Mouse (Mus musculus) hindbrain, postnatal 0 days (tissue): ENCODE data around the gene Tmem106c. TPM values are rescaled to one million over a fixed set of nuclear protein-coding genes. Genes with fewer than 3 reads are reported as not detected.

ENCODE experiments used
- ATAC-seq: fragments of 200-750 bp; cut with Nextera tagmentation; 2 replicates; pipeline ENCODE4 v1.8.0; 2017; ENCODE audit warnings: mild to moderate bottlenecking, moderate TSS enrichment, moderate library complexity
- DNase-seq: peaks from one replicate; pipeline ENCODE4 v3.0.0-alpha.2; 2015; ENCODE audit warnings: low spot score
- H3K27ac ChIP-seq: fragments of 300-500 bp; sonication (generic); 2 replicates; pipeline ENCODE4 v1.5.1; 2014; ENCODE audit warnings: mild to moderate bottlenecking
- H3K27me3 ChIP-seq: fragments of 300-500 bp; sonication (generic); 2 replicates; pipeline ENCODE4 v1.6.1; 2014; ENCODE audit warnings: low read length, mixed read lengths; ENCODE audit not compliant: insufficient read depth
- H3K36me3 ChIP-seq: fragments of 300-500 bp; sonication (generic); 2 replicates; pipeline ENCODE4 v1.6.1; 2014; ENCODE audit warnings: low read length, mixed read lengths; ENCODE audit not compliant: insufficient read depth
- H3K4me1 ChIP-seq: fragments of 300-500 bp; sonication (generic); 2 replicates; pipeline ENCODE4 v1.6.1; 2014; ENCODE audit warnings: antibody characterized with exemption, low read length, mixed read lengths; ENCODE audit not compliant: insufficient read depth
- H3K4me2 ChIP-seq: fragments of 300-500 bp; sonication (generic); 2 replicates; pipeline ENCODE4 v1.6.1; 2014; ENCODE audit warnings: low read depth, mild to moderate bottlenecking, low read length, moderate library complexity, mixed read lengths
- H3K4me3 ChIP-seq: fragments of 300-500 bp; sonication (generic); 2 replicates; pipeline ENCODE4 v1.5.1; 2014; ENCODE audit warnings: low read length
- H3K9ac ChIP-seq: fragments of 300-500 bp; sonication (generic); replicated peaks from 2 replicates; pipeline ENCODE4 v1.6.1; 2014; ENCODE audit warnings: mild to moderate bottlenecking, low read length, moderate library complexity, mixed read lengths
- H3K9me3 ChIP-seq: fragments of 300-500 bp; sonication (generic); 2 replicates; pipeline ENCODE4 v1.6.1; 2016; ENCODE audit warnings: low read length, mixed read lengths
- CTCF ChIP-seq: IDR thresholded peaks from 2 replicates; pipeline ENCODE4 v1.5.1; 2016; ENCODE audit warnings: antibody characterized with exemption, control low read depth, low read depth
- WGBS: fragments of 180-500 bp; shearing (Covaris S2); extraction: QIAGEN DNeasy Blood & Tissue Kit; methylation state at CpG from one replicate; pipeline ENCODE4 v1.1.7; 2014; 5-methylcytosine and 5-hydroxymethylcytosine counted together
- polyA plus RNA-seq: library from polyadenylated mRNA; unstranded; fragments of >200 nt; fragmentation: Nextera tagmentation; extraction: Ambion mirVana; gene quantifications from 2 replicates; pipeline ENCODE4 v1.2.1, GENCODE M21; 2015
- total RNA-seq: library from RNA; depleted of rRNA; stranded (reverse); fragments of >200 nt; gene quantifications from 2 replicates; pipeline ENCODE4 v1.2.3, GENCODE M21; 2014

Gene Tmem106c
- total and polyA plus RNA-seq, 2 experiments from 2014 or later = 53.7 to 55.9 TPM

DNA sequence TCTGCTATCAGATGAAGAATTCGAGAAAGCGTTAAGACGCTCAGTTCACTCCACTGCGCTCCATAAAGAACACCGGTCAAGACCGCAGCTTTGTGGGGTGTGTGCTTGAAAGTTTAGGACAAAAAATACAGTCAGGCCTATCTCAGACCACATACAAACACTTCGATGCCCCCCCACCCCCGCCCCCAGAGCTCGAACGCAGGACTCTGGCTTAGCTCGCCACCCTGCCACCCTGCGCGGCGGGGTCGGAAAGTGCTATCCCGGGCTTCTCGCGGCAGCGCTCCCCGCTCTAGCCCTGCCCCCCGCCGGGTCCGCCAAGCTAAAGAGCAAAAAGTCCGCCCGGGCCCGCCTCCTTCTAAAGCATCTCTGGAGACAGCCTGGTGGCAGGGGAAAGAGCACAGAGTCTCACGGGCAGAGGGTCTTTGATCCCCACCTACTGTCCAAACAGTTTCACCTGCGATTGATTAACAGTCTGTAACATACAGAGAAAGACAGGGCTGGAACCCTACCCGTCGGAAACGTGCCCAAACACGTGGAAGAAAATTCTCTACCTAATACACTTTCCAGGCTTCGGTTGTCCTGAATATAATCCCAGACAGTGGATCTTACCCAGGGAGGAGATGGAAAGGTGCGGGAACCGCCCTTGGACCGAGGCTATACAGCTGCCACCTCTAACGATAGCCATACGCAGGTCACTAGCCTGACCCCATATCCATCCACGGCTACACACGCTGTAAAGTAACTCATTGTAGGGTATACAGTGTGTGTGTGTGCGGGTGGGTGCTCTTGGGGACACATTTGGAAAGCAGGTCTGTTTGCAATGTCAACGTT is 39.2 kb downstream of the Tmem106c start:
- TF ChIP-seq CTCF = no peak
- DNase-seq (peak; percentile 36), ATAC-seq (no peak)
- peaks cover 48% of the 10 kb centered on the region for H3K27me3 ChIP-seq
- no peak overlapping the region for H3K27ac ChIP-seq
- 2% methylated on average over 42 of the region's 42 CpGs for WGBS
- H3K4me1 ChIP-seq = peaks cover 30% of the 10 kb centered on the region
- H3K36me3 ChIP-seq = no peaks in the 10 kb centered on the region
- H3K9ac ChIP-seq = no peak overlapping the region
- H3K9me3 ChIP-seq = no peaks in the 10 kb centered on the region
- peak overlapping the region; percentile 31 for H3K4me3 ChIP-seq
- peak overlapping the region; percentile 61 for H3K4me2 ChIP-seq

DNA sequence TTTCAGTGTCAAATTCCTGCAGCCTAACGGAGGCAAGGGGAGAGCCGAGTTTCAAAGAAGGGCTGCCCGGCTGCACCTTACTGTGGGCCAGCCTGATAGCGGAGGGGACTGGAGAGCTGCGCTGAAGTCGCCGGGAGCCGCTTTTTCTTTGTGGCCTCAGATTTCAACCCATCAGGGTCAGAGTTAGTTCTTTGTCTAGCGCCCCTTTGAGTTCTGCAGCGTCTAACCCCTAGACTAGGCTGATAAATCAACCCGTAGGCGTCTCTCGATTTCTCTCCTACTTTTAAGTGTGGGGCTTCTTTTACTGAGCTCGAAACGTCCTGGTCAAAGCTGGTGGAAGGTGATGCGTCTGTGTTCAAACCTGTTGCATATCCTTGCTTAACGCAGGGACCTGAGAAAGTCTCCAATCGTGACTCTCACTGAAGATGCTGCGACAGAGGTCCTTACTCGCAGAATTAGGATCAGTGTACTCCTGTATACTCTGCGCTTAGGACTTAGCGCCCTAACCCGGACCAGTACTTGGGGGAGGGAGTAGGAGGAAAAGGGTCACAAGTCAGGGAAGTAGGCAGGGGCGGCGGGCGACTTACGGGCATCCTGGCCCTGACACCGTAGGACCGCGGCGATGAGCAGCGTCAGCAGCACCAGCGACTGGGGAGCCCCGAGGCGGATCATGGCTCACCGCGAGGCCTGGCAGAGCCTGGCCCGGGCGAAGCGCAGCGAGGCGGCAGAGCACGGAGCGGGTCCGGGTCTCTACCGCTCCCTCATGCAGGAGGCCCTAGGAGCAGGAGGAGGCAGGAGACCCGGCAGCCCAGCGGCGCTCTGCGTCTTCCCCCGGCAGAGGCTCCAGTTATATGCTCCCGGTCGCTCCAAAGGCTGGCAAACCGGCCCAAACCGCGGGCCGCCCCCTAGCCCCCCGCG is 40.1 kb downstream of the Tmem106c start, which contains the start of gene Col2a1:
TSS of gene Col2a1 (minus strand) at position 874 of the 918 bp plus-strand sequence.
- H3K4me1 ChIP-seq = peaks cover 27% of the 10 kb centered on the region
- peak; percentile 50 for DNase-seq

GRCm38 (mm10) chr15:98004740-98005159 is 40.8 kb downstream of the Tmem106c start:
- Histone ChIP-seq H3K4me3 (peak overlapping the region; percentile 31), H3K9ac (peak overlapping the region; percentile 22), H3K27me3 (peaks cover 43% of the 10 kb centered on the region), H3K4me2 (peak overlapping the region; percentile 61), H3K36me3 (no peaks in the 10 kb centered on the region), H3K4me1 (peaks cover 27% of the 10 kb centered on the region), H3K9me3 (no peaks in the 10 kb centered on the region), H3K27ac (no peak overlapping the region)
- no peak for TF ChIP-seq CTCF
- ATAC-seq = 0 out of 2 replicates have a peak, but pooled peaks have one; percentile 13
- WGBS = 2% methylated on average over 19 of the region's 19 CpGs
- DNase-seq = no peak

More for the DNA sequence above, 40.1 kb downstream of the Tmem106c start, which contains the start of gene Col2a1:
- peak; percentile 33 for ATAC-seq
- peak within 1 kb of the TSS; percentile 31 for H3K4me3 ChIP-seq
- no peak for TF ChIP-seq CTCF
- 1% methylated on average over 50 of the region's 59 CpGs for WGBS
- no peaks in the 10 kb centered on the region for H3K36me3 ChIP-seq
- H3K9ac ChIP-seq = peak within 1 kb of the TSS; percentile 22
- H3K4me2 ChIP-seq = peak within 1 kb of the TSS; percentile 61
- no peaks in the 10 kb centered on the region for H3K9me3 ChIP-seq
- peaks cover 48% of the 10 kb centered on the region for H3K27me3 ChIP-seq
- H3K27ac ChIP-seq = no peak within 1 kb of the TSS

DNA sequence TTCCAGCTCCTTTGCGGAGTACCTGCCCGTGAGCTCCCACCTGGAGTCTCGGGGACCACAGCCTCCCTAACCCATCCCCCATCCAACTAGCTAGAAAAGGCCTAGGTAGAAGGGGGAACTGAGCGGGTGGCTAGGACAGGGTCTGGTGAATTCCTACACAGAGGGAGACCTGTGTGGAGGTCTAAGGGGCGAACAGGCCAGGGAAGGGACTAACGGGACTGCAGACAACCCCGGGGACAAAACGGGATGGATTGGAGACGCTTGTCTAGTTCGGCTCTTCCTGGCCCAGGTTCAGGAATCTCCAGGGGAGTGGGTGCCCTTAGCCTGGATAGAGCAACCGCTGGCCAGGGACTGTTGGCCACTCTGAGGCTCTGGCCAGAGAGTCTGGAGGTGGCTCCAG is 41.2 kb downstream of the Tmem106c start:
- Histone ChIP-seq H3K4me3 (peak overlapping the region; percentile 31; the same call in 1 of the 2 replicates), H3K4me2 (peak overlapping the region; percentile 61), H3K27ac (no peak overlapping the region), H3K9me3 (no peaks in the 10 kb centered on the region), H3K36me3 (no peaks in the 10 kb centered on the region), H3K4me1 (peaks cover 27% of the 10 kb centered on the region), H3K27me3 (peaks cover 38% of the 10 kb centered on the region), H3K9ac (peak overlapping the region; percentile 22; the same call in 1 of the 2 replicates)
- 20% methylated on average over 11 of the region's 11 CpGs for WGBS
- TF ChIP-seq CTCF = no peak
- DNase-seq = no peak
- ATAC-seq = no peak

DNA sequence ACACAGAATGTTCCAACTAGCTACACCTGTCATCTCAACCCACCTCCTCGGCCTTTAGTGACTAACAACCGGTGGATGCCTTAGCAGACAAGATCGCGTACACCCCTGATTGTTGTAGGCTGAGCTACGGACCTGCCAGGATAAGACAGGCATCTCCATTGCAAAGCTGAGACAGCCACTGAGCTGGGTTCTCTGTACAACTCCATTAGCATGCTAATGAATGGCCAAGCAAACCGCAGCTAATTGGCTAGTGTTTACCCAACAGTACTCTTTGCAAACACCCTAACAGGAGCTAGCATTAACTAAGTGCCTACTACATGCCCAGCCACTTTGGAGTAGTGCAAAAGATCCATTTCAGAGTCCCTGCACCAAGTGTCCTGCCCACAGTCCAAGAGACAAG is 48.8 kb downstream of the Tmem106c start:
- Histone ChIP-seq H3K27me3 (no peaks in the 10 kb centered on the region; the same call in 1 of the 2 replicates), H3K9me3 (no peaks in the 10 kb centered on the region), H3K9ac (no peak overlapping the region), H3K4me2 (no peak overlapping the region), H3K4me1 (no peaks in the 10 kb centered on the region), H3K27ac (no peak overlapping the region), H3K36me3 (no peaks in the 10 kb centered on the region), H3K4me3 (no peak overlapping the region)
- 48% methylated on average over 6 of the region's 6 CpGs for WGBS
- no peak for TF ChIP-seq CTCF
- no peak for ATAC-seq
- no peak for DNase-seq

DNA sequence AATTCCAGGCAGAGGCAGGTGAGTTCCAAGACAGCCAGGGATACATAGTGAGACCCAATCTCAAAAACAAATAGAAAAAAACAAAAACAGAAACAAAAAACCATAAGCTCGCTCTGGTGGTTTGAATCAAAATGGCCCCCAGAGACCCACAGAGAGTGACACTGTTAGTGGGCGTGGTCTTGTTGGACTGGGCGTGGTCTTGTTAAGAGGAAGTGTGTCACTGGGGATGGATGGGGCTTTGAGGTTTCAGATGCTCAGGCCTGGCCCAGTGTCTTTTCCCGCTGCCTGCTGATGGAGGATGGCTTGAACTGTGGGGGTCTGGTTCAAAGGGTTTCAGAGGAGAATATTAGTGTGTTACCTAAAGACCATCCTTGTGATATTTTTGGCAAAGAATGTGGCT is 53.9 kb downstream of the Tmem106c start:
- Histone ChIP-seq H3K27ac (no peak overlapping the region), H3K9ac (no peak overlapping the region), H3K4me2 (no peak overlapping the region), H3K4me1 (no peaks in the 10 kb centered on the region), H3K36me3 (no peaks in the 10 kb centered on the region), H3K27me3 (no peaks in the 10 kb centered on the region), H3K9me3 (no peaks in the 10 kb centered on the region), H3K4me3 (no peak overlapping the region)
- DNase-seq (no peak), ATAC-seq (no peak)
- 88% methylated on average over 4 of the region's 4 CpGs for WGBS
- no peak for TF ChIP-seq CTCF
